Mouse (Mus musculus) bone marrow macrophage, adult 2 months (primary cell): ENCODE results near the gene Zfp787.
"Not testable (repeated sequence)": the region's sequence is repeated elsewhere in the genome, so short reads cannot be mapped to it uniquely, and the experiment has no call there.

Source experiments
- CTCF ChIP-seq: IDR thresholded peaks from 2 replicates; pipeline ENCODE4 v1.5.1; 2012; ENCODE audit warnings: low read depth, mild to moderate bottlenecking, low read length, moderate library complexity
- POLR2A ChIP-seq: IDR thresholded peaks from 2 replicates; pipeline ENCODE4 v1.6.1; 2012; ENCODE audit warnings: mild to moderate bottlenecking, low read depth, low read length, borderline replicate concordance

DNA sequence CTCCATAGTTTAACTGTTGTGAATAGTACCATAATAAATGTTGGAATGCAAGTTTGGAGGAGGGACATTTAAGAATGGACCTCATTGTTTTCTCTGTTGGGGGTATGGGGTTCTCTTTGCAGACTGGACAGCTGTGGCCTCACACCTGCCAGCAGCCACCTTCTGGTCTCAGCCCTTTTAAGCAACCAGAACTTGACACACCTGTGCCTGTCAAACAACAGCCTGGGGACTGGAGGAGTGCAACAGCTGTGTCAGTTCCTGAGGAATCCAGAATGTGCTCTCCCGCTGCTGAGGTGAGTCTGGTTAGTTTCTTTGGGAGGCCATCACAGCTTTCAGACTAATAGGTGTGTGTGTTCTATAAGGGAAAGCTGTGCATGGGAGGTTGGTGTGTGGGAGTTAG is 34.7 kb downstream of the Zfp787 start:
- TF ChIP-seq CTCF, POLR2A: not testable (repeated sequence)
